Mouse (Mus musculus) cortical plate, adult 2 months (tissue): ENCODE data around the gene Slc32a1.

Experiments used
- CTCF ChIP-seq: fragments of 200-500 bp; IDR thresholded peaks from 2 replicates; pipeline ENCODE4 v1.5.1; 2011; ENCODE audit warnings: mild to moderate bottlenecking, control low read depth, low read length; ENCODE audit not compliant: insufficient read depth; ENCODE audit errors: extremely low read depth
- POLR2A ChIP-seq: fragments of 200-500 bp; IDR thresholded peaks from 2 replicates; pipeline ENCODE4 v1.6.1; 2011; ENCODE audit warnings: mild to moderate bottlenecking, low read length, control low read depth; ENCODE audit not compliant: insufficient read depth; ENCODE audit errors: extremely low read depth

DNA sequence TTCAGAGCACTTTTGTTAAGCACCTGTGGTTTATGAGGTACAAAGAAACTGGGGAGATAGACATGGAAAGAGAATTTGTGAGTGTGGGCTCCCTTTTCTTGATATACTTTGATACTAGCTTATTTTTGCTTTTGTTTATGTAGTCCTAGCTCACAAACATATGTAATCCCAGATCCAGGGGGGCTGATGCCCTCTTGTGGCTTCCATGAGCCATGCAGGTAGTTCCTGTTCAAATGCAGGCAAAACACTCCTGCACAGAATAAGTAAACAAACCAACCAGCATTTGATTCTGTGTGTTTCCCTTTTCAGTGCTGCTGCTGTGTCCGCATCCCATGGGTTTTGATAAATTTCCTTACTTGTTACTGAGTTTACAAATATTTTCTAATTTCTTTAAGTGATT lies 18.8 kb downstream of the Slc32a1 start:
- no peak for TF ChIP-seq POLR2A
- peak; percentile 76 for TF ChIP-seq CTCF
